ENCODE assay signal across 8 mouse cellular contexts in the genomic region with DNA sequence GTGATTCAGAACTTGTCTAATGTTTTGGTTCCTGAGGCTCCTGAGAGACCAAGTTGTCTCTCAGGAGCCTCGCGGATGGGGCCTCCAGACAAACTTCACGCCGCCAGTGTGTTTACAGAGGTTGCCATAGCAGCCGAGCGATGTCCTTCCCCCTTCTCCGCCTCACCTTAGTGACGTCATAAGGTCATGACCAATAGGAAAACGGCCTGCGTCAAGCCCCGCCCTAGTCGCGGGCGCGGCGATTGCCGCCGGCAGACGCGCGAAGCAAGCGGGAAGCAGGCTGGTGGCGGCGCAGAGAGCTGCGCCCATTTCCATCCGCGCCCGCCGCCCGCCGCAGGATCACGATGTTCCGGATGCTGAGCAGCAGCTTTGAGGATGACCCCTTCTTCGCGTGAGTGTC. TPM values are rescaled to one million over a fixed set of nuclear protein-coding genes. Genes with fewer than 3 reads are reported as not detected.
A peak's percentile ranks its signal among the peaks of the same experiment; 100 is the strongest.
DNase-seq lines count a peak whose midpoint lies in the region; ATAC-seq and TF ChIP-seq lines count a peak whose summit lies in the region.

A gene (plus strand): TSS at position 226 of the 400 bp plus-strand sequence.

- H3K36me3 ChIP-seq in C2C12 (ENCODE audit: control insufficient read depth, insufficient read depth) (no peaks in the 10 kb centered on the region), myocyte (ENCODE audit: control insufficient read depth, insufficient read depth) (no peaks in the 10 kb centered on the region)
- no peaks in the 10 kb centered on the region for H3K36me3 ChIP-seq in heart, embryonic 13.5 days
- H3K36me3 ChIP-seq in kidney, postnatal 0 days (ENCODE audit: insufficient read depth, low read length): no peaks in the 10 kb centered on the region
- no peaks in the 10 kb centered on the region for H3K36me3 ChIP-seq in liver, adult 2 months (ENCODE audit: control insufficient read depth, insufficient read depth, low read length)

- no peaks in the 10 kb centered on the region for H3K79me3 ChIP-seq in C2C12 (ENCODE audit: low read depth)

- ATAC-seq in heart, embryonic 13.5 days (ENCODE audit: extremely low read depth, insufficient number of reproducible peaks, low FRiP score, low TSS enrichment): peak; percentile 75; the same call in 1 of the 2 replicates
- ATAC-seq in kidney, postnatal 0 days (replicated peaks; ENCODE audit: low FRiP score, low read depth): peak; percentile 94

- H3K9me3 ChIP-seq in heart, embryonic 13.5 days: no peaks in the 10 kb centered on the region
- no peaks in the 10 kb centered on the region for H3K9me3 ChIP-seq in kidney, postnatal 0 days (replicated peaks; ENCODE audit: low read length)

- no peaks in the 10 kb centered on the region for H3K79me2 ChIP-seq in C2C12 (ENCODE audit: control insufficient read depth, insufficient read depth)
- no peaks in the 10 kb centered on the region for H3K79me2 ChIP-seq in liver, adult 2 months (ENCODE audit: control insufficient read depth, insufficient read depth, low read length)
- H3K79me2 ChIP-seq in myocyte (ENCODE audit: control insufficient read depth, insufficient read depth): no peaks in the 10 kb centered on the region

- H3K4me2 ChIP-seq in heart, embryonic 13.5 days: peak within 1 kb of the TSS; percentile 86
- peak within 1 kb of the TSS; percentile 83 for H3K4me2 ChIP-seq in kidney, postnatal 0 days (ENCODE audit: low read length)
- H3K4me2 ChIP-seq in myocyte (ENCODE audit: low read depth): peak within 1 kb of the TSS; percentile 68

- peaks cover 47% of the 10 kb centered on the region for H3K4me1 ChIP-seq in heart, embryonic 13.5 days
- no peaks in the 10 kb centered on the region for H3K4me1 ChIP-seq in kidney, postnatal 0 days (replicated peaks; ENCODE audit: insufficient read depth, low read length)
- no peaks in the 10 kb centered on the region for H3K4me1 ChIP-seq in liver, adult 2 months (ENCODE audit: control insufficient read depth, insufficient read depth, low read length)

- H3ac ChIP-seq in C2C12 (ENCODE audit: control insufficient read depth, insufficient read length, low read depth) (peak within 1 kb of the TSS; percentile 45), myocyte (ENCODE audit: control insufficient read depth, insufficient read length) (no peak within 1 kb of the TSS)

- TF ChIP-seq CTCF in C2C12 (IDR thresholded peaks at IDR 0.05; ENCODE audit: control insufficient read depth, insufficient read depth, insufficient read length): no peak
- no peak for TF ChIP-seq CTCF in kidney, postnatal 0 days (IDR thresholded peaks at IDR 0.05; ENCODE audit: low read depth)
- TF ChIP-seq CTCF in liver, adult 2 months (IDR thresholded peaks at IDR 0.05; ENCODE audit: low read depth, low read length): no peak

- H3K27me3 ChIP-seq in C2C12 (ENCODE audit: control insufficient read depth, insufficient read depth, insufficient read length): no peaks in the 10 kb centered on the region
- H3K27me3 ChIP-seq in heart, embryonic 13.5 days (replicated peaks): no peaks in the 10 kb centered on the region
- H3K27me3 ChIP-seq in kidney, postnatal 0 days (ENCODE audit: insufficient read depth, low read length): 0 out of 2 replicates have a peak, but pooled peaks cover 3% of the 10 kb centered on the region
- H3K27me3 ChIP-seq in liver, adult 2 months (ENCODE audit: control insufficient read depth, insufficient read depth, low read length): 0 out of 2 replicates have a peak, but pooled peaks cover 4% of the 10 kb centered on the region
- peaks cover 10% of the 10 kb centered on the region for H3K27me3 ChIP-seq in myocyte (ENCODE audit: control insufficient read depth, insufficient read depth, insufficient read length)

- H3K4me3 ChIP-seq in C2C12 (ENCODE audit: insufficient read depth, poor library complexity, severe bottlenecking): no peak within 1 kb of the TSS
- peak within 1 kb of the TSS; percentile 72 for H3K4me3 ChIP-seq in heart, embryonic 13.5 days
- H3K4me3 ChIP-seq in kidney, postnatal 0 days (replicated peaks; ENCODE audit: low read depth, low read length): peak within 1 kb of the TSS; percentile 37
- peak within 1 kb of the TSS; percentile 41; the same call in 1 of the 2 replicates for H3K4me3 ChIP-seq in liver, adult 2 months (ENCODE audit: insufficient read depth, low read depth, low read length)
- no peak within 1 kb of the TSS for H3K4me3 ChIP-seq in myocyte

- peak within 1 kb of the TSS; percentile 87 for H3K27ac ChIP-seq in heart, embryonic 13.5 days (replicated peaks)
- no peak within 1 kb of the TSS for H3K27ac ChIP-seq in kidney, postnatal 0 days
- no peak within 1 kb of the TSS for H3K27ac ChIP-seq in liver, adult 2 months (replicated peaks; ENCODE audit: insufficient read depth, low read depth, low read length)

- peak; percentile 58 for DNase-seq in c-Kit-negative CD71-positive TER-119-positive erythroid progenitor cells, embryonic 14.5 days (ENCODE audit: low read depth, low spot score)
- DNase-seq in fibroblast of lung, adult 2 months (ENCODE audit: low read depth): peak; percentile 58
- peak; percentile 84 for DNase-seq in kidney, postnatal 0 days (ENCODE audit: low spot score)
- DNase-seq in liver, adult 2 months (ENCODE audit: extremely low read depth, low read depth, low spot score): peak; percentile 63
- DNase-seq in spleen, postnatal 4 days (ENCODE audit: low spot score in 2 of 2): peak; percentile 82 to 88

- peak within 1 kb of the TSS; percentile 88 for H3K9ac ChIP-seq in heart, embryonic 13.5 days
- H3K9ac ChIP-seq in kidney, postnatal 0 days (ENCODE audit: low read depth, low read length): peak within 1 kb of the TSS; percentile 37; the same call in 1 of the 2 replicates
- H3K9ac ChIP-seq in liver, adult 2 months (ENCODE audit: low read depth, low read length): peak within 1 kb of the TSS; percentile 26; the same call in 1 of the 2 replicates

- TF ChIP-seq POLR2A in liver, adult 2 months (IDR thresholded peaks at IDR 0.05; ENCODE audit: extremely low read depth, insufficient read depth, low read length): no peak
- TF ChIP-seq POLR2A in myocyte (IDR thresholded peaks at IDR 0.05; ENCODE audit: insufficient read length, low read depth): peak; percentile 47

- WGBS in heart, embryonic 13.5 days: 0% methylated on average over 35 of the region's 35 CpGs
- 0% methylated on average over 35 of the region's 35 CpGs for WGBS in kidney, postnatal 0 days
- WGBS in liver, adult 2 months: 1% methylated on average over 35 of the region's 35 CpGs

TF ChIP-seq in C2C12, 6 proteins besides CTCF, POLR2A, EP300 and RAD21:
- TF ChIP-seq MAX (IDR thresholded peaks at IDR 0.05) (peak; percentile 47), CEBPB (IDR thresholded peaks at IDR 0.05; ENCODE audit: low read depth) (no peak), USF1 (IDR thresholded peaks at IDR 0.05; ENCODE audit: low read depth) (no peak), FOSL1 (IDR thresholded peaks at IDR 0.05; ENCODE audit: insufficient read depth, low read length, poor library complexity, severe bottlenecking) (no peak), MYOD1 (IDR thresholded peaks at IDR 0.05; ENCODE audit: control insufficient read depth, insufficient read length, low read depth) (no peak), MYOG (IDR thresholded peaks at IDR 0.05; ENCODE audit: control insufficient read depth, extremely low read depth, insufficient read length) (no peak)
TF ChIP-seq in C2C12: peak in this region for 1.

TF ChIP-seq in myocyte, 11 proteins besides CTCF, POLR2A, EP300 and RAD21:
- TF ChIP-seq POLR2AphosphoS2 (IDR thresholded peaks at IDR 0.05; ENCODE audit: insufficient read length, low read depth): no peak
- no peak for TF ChIP-seq TCF3 (IDR thresholded peaks at IDR 0.05; ENCODE audit: insufficient read length, low read depth)
- TF ChIP-seq MYOG (IDR thresholded peaks at IDR 0.05; ENCODE audit: control insufficient read depth in 1 of 3, insufficient read depth in 1 of 3, insufficient read length in 2 of 3, low read depth in 2 of 3): no peak
- TF ChIP-seq MYOD1 (IDR thresholded peaks at IDR 0.05; ENCODE audit: control insufficient read depth in 1 of 3, insufficient read length in 2 of 3, low read depth in 2 of 3): no peak
- TF ChIP-seq E2F4 (IDR thresholded peaks at IDR 0.05; ENCODE audit: insufficient read depth): no peak
- no peak for TF ChIP-seq USF1 (IDR thresholded peaks at IDR 0.05; ENCODE audit: low read depth)
- no peak for TF ChIP-seq TCF12 (IDR thresholded peaks at IDR 0.05; ENCODE audit: insufficient read depth, poor library complexity, severe bottlenecking)
- no peak for TF ChIP-seq REST (IDR thresholded peaks at IDR 0.05; ENCODE audit: insufficient read depth, insufficient read length)
- TF ChIP-seq SRF (IDR thresholded peaks at IDR 0.05; ENCODE audit: control insufficient read depth, insufficient read length, low read depth): no peak
- TF ChIP-seq MAX (IDR thresholded peaks at IDR 0.05; ENCODE audit: low read depth): no peak

RNA-seq across cellular contexts. Expression of the gene that starts here (rescaled TPM):
- polyA plus RNA-seq in C2C12 (2012; fragmentation: generic; extraction: Trizol) (2.2 TPM), myocyte (2012; fragmentation: generic; extraction: Trizol) (1.7 TPM)
- 209 and 223 TPM in 2 replicates for polyA plus RNA-seq in heart, embryonic 13.5 days (2015; fragmentation: Nextera tagmentation; extraction: Ambion mirVana)
- polyA plus RNA-seq in kidney, postnatal 0 days (2015; fragmentation: Nextera tagmentation; extraction: Ambion mirVana): 7.7 and 8.2 TPM in 2 replicates
- 0.20 and 0.55 TPM in 2 replicates for total RNA-seq in liver, adult 2 months (2014; rRNA removed)
- polyA plus RNA-seq in liver, adult 2 months (2012; rRNA removed): not detected in 2 replicates

Comparison
In these comparisons a context has a peak if more than half of its experiments do, and no peak if none do; other contexts are left out.
1. RNA of the gene that starts here (polyA plus RNA-seq): 209 to 223 TPM in heart, embryonic 13.5 days; 7.7 to 8.2 TPM in kidney, postnatal 0 days, 2.2 TPM in C2C12 (single experiment), 1.7 TPM in myocyte (single experiment) and not detected in liver, adult 2 months; every median in the first group is over 10 times any median in the second.
2. Peak in DNase-seq, H3K4me3 ChIP-seq and H3K9ac ChIP-seq in liver, adult 2 months; RNA of the gene not detected or under 1 TPM.
3. H3K4me3 ChIP-seq: peak in heart, embryonic 13.5 days (single experiment) and kidney, postnatal 0 days (single experiment); none in C2C12 (single experiment) and myocyte (single experiment).
4. H3K9ac ChIP-seq: peak in every context shown above with its lines; median percentile 88 in heart, embryonic 13.5 days; 37 in kidney, postnatal 0 days; 26 in liver, adult 2 months.
5. Peak in every context shown above with its lines, with median percentiles within 50 percentile points of each other: DNase-seq and H3K4me2 ChIP-seq.